Mouse (Mus musculus): ENCODE measurements around the gene Nme1.
"Not testable (repeated sequence)": the region's sequence is repeated elsewhere in the genome, so short reads cannot be mapped to it uniquely, and the experiment has no call there.

Gene Nme1

GRCm38 (mm10) chr11:93963013-93963412 is 5.3 kb downstream of the Nme1 start:
- DNase-seq = no peak

- DNase-seq = no peak
Observed at GRCm38 (mm10) chr11:93961482-93961881, 6.8 kb downstream of the Nme1 start.

- DNase-seq = no peak
Observed at GRCm38 (mm10) chr11:93957746-93958145, 10.6 kb downstream of the Nme1 start.

GRCm38 (mm10) chr11:93957031-93957555 is 11.2 kb downstream of the Nme1 start:
- DNase-seq = no peak

- DNase-seq = no peak
Observed at GRCm38 (mm10) chr11:93956159-93956558, 12.2 kb downstream of the Nme1 start, which contains the start of gene Nme2. Gene Nme2, minus strand, starts transcription at chr11:93956259.

GRCm38 (mm10) chr11:93955256-93956150 is 12.8 kb downstream of the Nme1 start:
- peak; percentile 91 for DNase-seq

GRCm38 (mm10) chr11:93954738-93955255 is 13.5 kb downstream of the Nme1 start:
- no peak for DNase-seq

GRCm38 (mm10) chr11:93952376-93952775 is 15.9 kb downstream of the Nme1 start:
- no peak for DNase-seq

- DNase-seq = no peak
Observed at GRCm38 (mm10) chr11:93950045-93950444, 18.3 kb downstream of the Nme1 start.

- no peak for DNase-seq
Observed at GRCm38 (mm10) chr11:93948887-93949567, 19.3 kb downstream of the Nme1 start.

GRCm38 (mm10) chr11:93944986-93945385 is 23.3 kb downstream of the Nme1 start:
- no peak for DNase-seq

GRCm38 (mm10) chr11:93940906-93941305 is 27.4 kb downstream of the Nme1 start:
- no peak for DNase-seq

- no peak for DNase-seq
Observed at GRCm38 (mm10) chr11:93929106-93929505, 39.2 kb downstream of the Nme1 start.

GRCm38 (mm10) chr11:93915019-93915418 is 53.3 kb downstream of the Nme1 start:
- not testable (repeated sequence) for DNase-seq

GRCm38 (mm10) chr11:93911603-93912002 is 56.7 kb downstream of the Nme1 start:
- no peak for DNase-seq

- no peak for DNase-seq
Observed at GRCm38 (mm10) chr11:93908829-93909228, 59.5 kb downstream of the Nme1 start.

- no peak for DNase-seq
Observed at GRCm38 (mm10) chr11:93907839-93908238, 60.5 kb downstream of the Nme1 start.
